Mouse (Mus musculus) G1E (cell line): ENCODE measurements at regions not wholly inside any gene's neighbourhood (a gene's known extent, or its start where the extent isn't known, plus 50 kb on each side); places are given as distances from the start of the nearest gene placed in this dataset.
"Not testable (repeated sequence)": the region's sequence is repeated elsewhere in the genome, so short reads cannot be mapped to it uniquely, and the experiment has no call there.

ENCODE experiments used
- ATAC-seq: 2 replicates; pipeline ENCODE4 v1.8.0; 2016; ENCODE audit warnings: mild to moderate bottlenecking; ENCODE audit not compliant: insufficient number of reproducible peaks, poor library complexity, low FRiP score, severe bottlenecking; ENCODE audit errors: extremely low read depth
- DNase-seq: peaks from one replicate; pipeline ENCODE4 v3.0.0; 2012; ENCODE audit warnings: low spot score
- H3K27me3 ChIP-seq: 2 replicates; pipeline ENCODE4 v1.6.1; 2012; ENCODE audit warnings: mild to moderate bottlenecking, low read length, inconsistent platforms; ENCODE audit not compliant: insufficient read depth
- H3K36me3 ChIP-seq: replicated peaks from 2 replicates; pipeline ENCODE3; 2012; ENCODE audit warnings: mild to moderate bottlenecking, inconsistent platforms
- H3K4me1 ChIP-seq: 2 replicates; pipeline ENCODE4 v1.6.1; 2012; ENCODE audit warnings: low read depth, low read length, inconsistent platforms, mixed read lengths; ENCODE audit not compliant: insufficient read depth
- H3K4me3 ChIP-seq: 2 replicates; pipeline ENCODE4 v1.5.1; 2012; ENCODE audit warnings: low read depth, mild to moderate bottlenecking, inconsistent platforms, low read length, moderate library complexity, mixed read lengths
- H3K9me3 ChIP-seq: replicated peaks from 2 replicates; pipeline ENCODE4 v1.6.1; 2012; ENCODE audit warnings: inconsistent platforms
- CTCF ChIP-seq: IDR thresholded peaks from 2 replicates; pipeline ENCODE4 v1.5.1; 2012; ENCODE audit warnings: low read depth, low read length, inconsistent platforms, mixed read lengths
- GATA1 ChIP-seq: IDR thresholded peaks from 2 replicates; pipeline ENCODE4 v1.6.1; 2012; ENCODE audit warnings: borderline replicate concordance, low read length, inconsistent platforms, mixed read lengths
- GATA2 ChIP-seq: IDR thresholded peaks from 2 replicates; pipeline ENCODE4 v1.6.1; 2012; ENCODE audit warnings: low read depth, low read length, inconsistent platforms, borderline replicate concordance
- POLR2AphosphoS5 ChIP-seq: IDR thresholded peaks from 2 replicates; pipeline ENCODE4 v1.6.1; 2012; ENCODE audit warnings: low read depth, low read length, inconsistent platforms; ENCODE audit not compliant: insufficient replicate concordance
- TAL1 ChIP-seq: conservative IDR thresholded peaks from 2 replicates; pipeline ENCODE4 v1.6.1; 2012; ENCODE audit warnings: low read depth, low read length, inconsistent platforms, mixed read lengths

DNA sequence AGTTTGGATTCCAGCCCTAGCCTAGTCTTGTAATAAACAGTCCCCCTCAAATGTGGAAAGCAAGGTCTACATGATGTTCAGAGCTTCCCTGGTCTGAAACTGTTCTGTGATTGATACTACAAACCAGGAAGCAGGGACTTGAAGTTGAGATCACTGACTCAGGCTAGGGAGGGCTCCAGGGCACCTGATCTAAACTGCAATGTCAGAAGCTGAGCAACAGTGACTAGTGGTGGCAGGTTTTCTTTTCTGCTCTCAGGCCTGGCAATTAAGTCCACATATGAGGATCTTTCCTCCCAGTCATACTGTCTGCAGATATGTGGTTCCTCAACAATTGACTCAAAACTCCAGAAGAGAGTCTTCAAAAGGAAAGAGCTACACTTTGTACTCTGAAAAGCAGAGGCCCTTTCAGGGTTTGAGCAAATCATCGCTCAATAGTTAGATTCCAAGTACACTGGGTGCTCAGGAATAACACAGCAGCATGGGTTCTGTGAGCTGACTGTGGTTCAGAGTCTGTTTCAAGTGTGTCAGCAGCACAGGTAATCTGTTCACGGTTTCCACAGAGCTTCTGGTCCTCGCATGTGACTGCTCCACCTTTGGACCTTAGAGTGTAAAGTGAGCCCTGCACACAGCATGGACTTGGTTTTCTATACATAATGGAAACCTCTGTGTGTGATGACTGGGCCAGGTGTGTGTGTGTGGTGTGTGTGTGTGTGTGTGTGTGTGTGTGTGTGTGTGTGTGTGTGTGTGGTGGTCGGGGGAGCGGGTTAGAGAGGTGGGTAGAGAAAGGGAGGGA lies 165.2 kb downstream of the Tcp10c start:
- H3K27me3 ChIP-seq, H3K4me1 ChIP-seq, H3K4me3 ChIP-seq, ATAC-seq, H3K36me3 ChIP-seq, H3K9me3 ChIP-seq, DNase-seq: not testable (repeated sequence)

DNA sequence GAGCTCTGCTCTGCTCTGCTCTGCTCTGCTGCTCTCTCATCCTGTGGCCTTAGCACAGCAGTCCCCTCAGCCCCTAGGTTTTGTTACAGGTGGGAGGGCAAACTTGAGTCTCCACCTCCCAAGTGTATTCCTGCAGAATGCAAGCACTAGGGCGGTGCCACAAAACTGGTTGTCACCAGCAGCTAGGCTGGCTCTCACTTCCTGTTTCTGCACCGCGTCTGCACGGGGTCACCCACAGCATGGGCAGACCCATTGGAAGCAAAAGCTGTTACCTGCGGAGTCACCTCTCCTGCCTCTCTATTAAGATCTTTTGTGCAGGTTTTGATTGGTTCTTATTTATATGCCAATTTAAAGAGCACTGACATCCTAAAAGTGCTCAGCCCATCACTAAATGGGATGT lies 178.2 kb downstream of the Tcp10c start:
- DNase-seq, ATAC-seq, H3K4me3 ChIP-seq: not testable (repeated sequence)

DNA sequence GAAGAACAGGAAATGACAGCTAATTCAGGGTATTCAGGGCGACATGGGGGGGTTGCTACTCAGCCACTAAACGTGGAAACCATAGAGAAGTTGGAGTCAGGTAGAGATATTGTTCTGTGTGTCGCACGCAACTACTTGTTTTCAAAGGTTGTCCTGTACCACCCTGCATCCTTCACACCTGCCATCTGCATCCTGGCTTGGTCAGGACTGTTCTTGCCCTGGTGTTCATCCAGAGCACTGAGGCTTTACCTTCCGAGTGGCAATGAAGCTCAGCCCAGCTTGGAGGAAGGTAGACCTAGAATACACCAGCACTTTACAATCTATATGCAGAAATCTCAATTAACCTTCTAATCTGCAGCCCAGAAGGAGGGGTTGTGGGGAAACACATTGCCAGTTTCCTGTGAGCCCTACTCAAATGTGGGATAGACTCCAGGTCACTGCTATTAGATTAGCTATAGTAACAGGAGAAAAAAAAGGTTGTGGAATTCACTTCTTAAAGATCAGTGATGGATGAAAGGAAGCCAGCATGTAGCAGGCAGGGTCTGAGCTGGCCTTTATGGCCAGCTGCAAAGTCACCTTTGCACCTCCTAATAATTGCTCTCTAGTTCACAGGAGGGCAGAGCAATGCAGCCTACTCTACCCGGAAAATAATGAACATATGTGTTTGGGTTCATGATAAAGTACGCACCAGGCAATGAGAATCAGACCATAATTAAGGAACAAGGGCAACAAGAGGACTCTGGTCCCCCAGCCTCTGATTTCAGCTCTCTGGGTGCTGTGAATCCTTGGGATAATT lies 186.3 kb downstream of the Tcp10c start:
- Histone ChIP-seq H3K4me1 (no peaks in the 10 kb centered on the region), H3K4me3 (no peak overlapping the region), H3K27me3 (no peaks in the 10 kb centered on the region), H3K36me3 (no peaks in the 10 kb centered on the region), H3K9me3 (peaks cover 25% of the 10 kb centered on the region)
- no peak for DNase-seq
- TF ChIP-seq GATA1 (no peak), TAL1 (no peak), POLR2AphosphoS5 (no peak), CTCF (no peak), GATA2 (no peak)
- no peak for ATAC-seq

More for the DNA sequence above, 178.2 kb downstream of the Tcp10c start:
- not testable (repeated sequence) for H3K36me3 ChIP-seq, H3K4me1 ChIP-seq, H3K9me3 ChIP-seq, H3K27me3 ChIP-seq

DNA sequence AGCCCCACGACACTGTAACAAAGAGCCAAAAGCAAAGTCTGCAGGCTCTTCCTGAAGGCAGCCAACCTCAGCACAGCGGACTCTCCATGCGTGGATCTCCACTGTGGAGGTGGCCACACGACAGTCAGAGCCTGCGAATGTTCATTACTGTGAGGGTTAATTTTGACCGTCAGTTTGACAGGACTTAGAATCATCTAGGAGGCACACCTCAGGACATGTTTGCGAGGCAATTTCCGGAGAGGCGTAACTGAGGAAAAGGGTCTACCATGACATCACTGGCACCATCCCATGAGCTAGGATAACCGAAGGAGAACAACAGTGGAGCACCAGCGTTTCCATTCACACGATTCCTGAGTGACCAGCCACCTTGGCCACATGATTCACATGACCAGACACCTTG lies 186.9 kb downstream of the Tcp10c start:
- no peak for ATAC-seq
- no peak for DNase-seq

DNA sequence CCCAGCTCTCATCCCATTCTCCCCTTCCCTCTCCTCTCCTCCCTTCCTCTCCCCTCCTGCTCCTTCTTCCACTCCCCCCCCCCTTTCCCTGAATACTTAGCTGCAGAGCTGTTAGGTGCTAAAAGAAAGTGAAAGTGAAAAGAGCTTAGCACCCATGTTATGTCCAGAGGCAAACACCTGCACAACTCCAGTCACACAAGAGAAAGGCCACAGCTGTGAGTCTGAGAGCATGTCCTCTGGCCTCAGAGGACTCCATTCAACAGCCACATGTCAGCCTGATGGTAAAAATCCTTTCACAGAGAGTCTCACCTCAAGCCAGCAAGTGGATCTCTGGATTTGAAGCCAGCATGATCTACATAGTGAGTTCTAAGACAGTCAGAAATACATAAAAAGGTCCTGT lies 187.9 kb downstream of the Tcp10c start:
- no peaks in the 10 kb centered on the region for H3K4me1 ChIP-seq
- peaks cover 32% of the 10 kb centered on the region for H3K9me3 ChIP-seq
- no peaks in the 10 kb centered on the region for H3K36me3 ChIP-seq
- H3K4me3 ChIP-seq, result no peak overlapping the region
- no peak for ATAC-seq
- H3K27me3 ChIP-seq, result no peaks in the 10 kb centered on the region
- no peak for DNase-seq
- TF ChIP-seq CTCF (no peak), GATA1 (no peak), TAL1 (no peak), POLR2AphosphoS5 (no peak), GATA2 (no peak)

More for the DNA sequence above, 186.9 kb downstream of the Tcp10c start:
- H3K4me3 ChIP-seq, result no peak overlapping the region
- no peaks in the 10 kb centered on the region for H3K36me3 ChIP-seq
- no peak for TF ChIP-seq GATA1
- no peak for TF ChIP-seq CTCF
- no peak for TF ChIP-seq POLR2AphosphoS5
- TF ChIP-seq TAL1, result no peak
- TF ChIP-seq GATA2, result no peak
- H3K27me3 ChIP-seq, result no peaks in the 10 kb centered on the region
- H3K9me3 ChIP-seq, result peaks cover 25% of the 10 kb centered on the region
- no peaks in the 10 kb centered on the region for H3K4me1 ChIP-seq

DNA sequence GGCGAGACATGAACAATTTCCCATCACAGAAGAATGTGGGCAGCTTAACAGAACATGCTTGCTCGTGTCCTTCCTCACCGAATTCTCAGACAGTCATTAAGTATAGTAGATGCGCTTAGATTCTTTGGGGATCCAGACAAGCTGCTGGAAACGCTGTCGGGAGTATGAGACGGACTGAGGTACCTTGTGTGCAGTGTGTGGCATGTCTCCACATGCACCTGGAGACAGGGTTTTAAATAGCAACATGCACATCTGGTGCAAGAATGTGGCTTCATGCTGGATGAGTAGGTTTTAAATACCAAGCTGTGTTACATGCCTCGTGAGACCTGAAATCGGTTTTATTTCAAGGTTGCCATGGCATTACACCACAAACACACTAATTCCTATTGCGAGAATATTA lies 188.5 kb downstream of the Tcp10c start:
- H3K27me3 ChIP-seq, result no peaks in the 10 kb centered on the region
- DNase-seq (no peak), ATAC-seq (no peak)
- peaks cover 36% of the 10 kb centered on the region for H3K9me3 ChIP-seq
- H3K4me1 ChIP-seq, result no peaks in the 10 kb centered on the region
- no peak overlapping the region for H3K4me3 ChIP-seq
- TF ChIP-seq GATA1 (no peak), POLR2AphosphoS5 (no peak), GATA2 (no peak), TAL1 (no peak), CTCF (no peak)
- H3K36me3 ChIP-seq, result no peaks in the 10 kb centered on the region
